Mouse (Mus musculus): ENCODE measurements at regions not wholly inside any gene's neighbourhood (a gene's known extent, or its start where the extent isn't known, plus 50 kb on each side); places are given as distances from the start of the nearest gene placed in this dataset.

DNA sequence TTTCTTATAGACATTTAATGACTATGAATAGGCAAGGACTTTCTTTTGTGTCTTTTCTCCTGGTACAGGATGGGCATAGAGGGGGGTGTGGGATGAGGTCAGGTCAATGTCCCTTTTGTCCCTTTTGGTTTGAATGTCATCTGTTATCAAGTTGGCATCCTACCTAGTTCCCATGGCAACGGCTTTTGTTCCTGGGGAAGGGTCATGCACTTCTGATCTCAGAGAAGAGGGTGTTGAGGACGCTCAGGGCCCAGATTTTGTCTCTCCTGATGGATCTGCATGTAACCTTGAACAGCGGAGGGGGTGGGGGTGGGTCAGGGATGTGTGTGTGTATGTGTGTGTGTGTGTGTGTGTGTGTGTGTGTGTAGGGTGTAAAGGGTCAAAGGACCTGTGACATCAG is 167.8 kb downstream of the Vrk1 start:
- TF ChIP-seq CTCF (IDR thresholded peaks at IDR 0.05; ENCODE audit: low read depth): no peak
- no peak for TF ChIP-seq EP300 (IDR thresholded peaks at IDR 0.05; ENCODE audit: low read depth)

Data from liver, postnatal 0 days (tissue).